Comparison of ENCODE assay signal across 21 mouse cellular contexts in the genomic region with DNA sequence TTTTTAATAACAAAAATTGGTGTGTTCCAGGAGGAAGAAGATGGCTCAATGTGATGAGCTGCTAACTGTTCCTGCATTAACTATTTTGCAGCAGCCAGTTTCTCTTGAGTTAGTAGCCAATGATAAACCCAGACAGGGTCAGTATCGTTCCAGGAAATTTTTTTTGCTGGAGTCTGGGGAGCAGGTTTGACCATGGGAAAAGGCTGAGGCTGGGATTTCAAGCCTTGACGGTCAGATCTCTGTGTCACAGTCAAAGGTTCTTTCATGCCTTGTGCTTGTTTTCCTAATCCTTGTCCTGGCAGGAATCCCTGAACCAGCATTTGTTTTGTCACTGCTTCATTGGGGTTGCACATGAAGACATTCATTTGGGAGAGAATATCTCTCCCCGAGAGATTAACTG.
"Had no signal": no experiment of that assay in that cellular context is flagged by ENCODE, and none has a peak within 500 bp of the region (broad histone marks: within the 10 kb centered on the region; RNA-seq: fewer than 3 reads in every experiment).

No protein-coding gene starts in this region.

- H3K4me1 ChIP-seq: lung, embryonic 15.5 days; megakaryocyte, embryonic 14.5 days; midbrain, embryonic 13.5 days; neural tube, embryonic 13.5 days; neural tube, embryonic 15.5 days had no signal

- DNase-seq: lung, adult 2 months; lung, postnatal 14 days; lung, postnatal 36 days; retina, postnatal 1 day; right cerebral cortex, adult 18-20 months; right cerebral cortex, postnatal 25 days; right cerebral cortex, postnatal 4 days; spleen, adult 18-20 months; thymus, adult 18-20 months; thymus, postnatal 14 days; thymus, postnatal 36 days had no signal

- H3K9me3 ChIP-seq: lung, embryonic 15.5 days; midbrain, embryonic 13.5 days; neural tube, embryonic 13.5 days; neural tube, embryonic 15.5 days had no signal

- H3K36me3 ChIP-seq: lung, embryonic 15.5 days; midbrain, embryonic 13.5 days; neural tube, embryonic 13.5 days; neural tube, embryonic 15.5 days had no signal

- H3K9ac ChIP-seq: lung, embryonic 15.5 days; midbrain, embryonic 13.5 days; neural tube, embryonic 13.5 days; neural tube, embryonic 15.5 days had no signal

- ATAC-seq: lung, postnatal 0 days; midbrain, embryonic 13.5 days; midbrain, embryonic 16.5 days had no signal

- H3K4me3 ChIP-seq: lung, embryonic 15.5 days; megakaryocyte, embryonic 14.5 days; midbrain, embryonic 13.5 days; myocyte; neural tube, embryonic 13.5 days; neural tube, embryonic 15.5 days had no signal

- H3K27me3 ChIP-seq: lung, embryonic 15.5 days; megakaryocyte, embryonic 14.5 days; midbrain, embryonic 13.5 days; neural tube, embryonic 13.5 days; neural tube, embryonic 15.5 days had no signal

- H3K27ac ChIP-seq: lung, embryonic 15.5 days; macrophage; midbrain, embryonic 13.5 days; neural tube, embryonic 13.5 days; neural tube, embryonic 15.5 days had no signal

- H3K4me2 ChIP-seq: lung, embryonic 15.5 days; midbrain, embryonic 11.5 days; midbrain, embryonic 13.5 days; neural tube, embryonic 13.5 days; neural tube, embryonic 15.5 days had no signal
